Mouse (Mus musculus) midbrain, embryonic 14.5 days (tissue): ENCODE measurements around the gene Tnrc6c. TPM values are rescaled to one million over a fixed set of nuclear protein-coding genes. Genes with fewer than 3 reads are reported as not detected.

Experiments
- ATAC-seq: fragments of 200-750 bp; cut with Nextera tagmentation; 2 replicates; pipeline ENCODE4 v1.8.0; 2017; ENCODE audit warnings: moderate number of reproducible peaks, moderate library complexity; ENCODE audit not compliant: low FRiP score, low TSS enrichment
- DNase-seq: peaks from one replicate; pipeline ENCODE4 v3.0.0-alpha.2; 2015
- H3K27ac ChIP-seq: fragments of 300-500 bp; sonication (generic); replicated peaks from 2 replicates; pipeline ENCODE4 v1.5.1; 2014; ENCODE audit warnings: mild to moderate bottlenecking, low read depth, low read length, moderate library complexity
- H3K27me3 ChIP-seq: fragments of 300-500 bp; sonication (generic); 2 replicates; pipeline ENCODE4 v1.6.1; 2014; ENCODE audit warnings: low read length, control low read depth, mixed read lengths; ENCODE audit not compliant: control insufficient read depth, insufficient read depth
- H3K36me3 ChIP-seq: fragments of 300-500 bp; sonication (generic); 2 replicates; pipeline ENCODE4 v1.6.1; 2014; ENCODE audit warnings: low read length, control low read depth; ENCODE audit not compliant: control insufficient read depth, insufficient read depth
- H3K4me1 ChIP-seq: fragments of 300-500 bp; sonication (generic); 2 replicates; pipeline ENCODE4 v1.6.1; 2014; ENCODE audit warnings: mild to moderate bottlenecking, antibody characterized with exemption, low read length, control low read depth; ENCODE audit not compliant: control insufficient read depth, insufficient read depth
- H3K4me2 ChIP-seq: fragments of 300-500 bp; sonication (generic); 2 replicates; pipeline ENCODE4 v1.6.1; 2014; ENCODE audit warnings: mild to moderate bottlenecking, low read length, moderate library complexity
- H3K4me3 ChIP-seq: fragments of 300-500 bp; sonication (generic); replicated peaks from 2 replicates; pipeline ENCODE4 v1.5.1; 2014; ENCODE audit warnings: low read depth, low read length
- H3K9ac ChIP-seq: fragments of 300-500 bp; sonication (generic); replicated peaks from 2 replicates; pipeline ENCODE4 v1.6.1; 2014; ENCODE audit warnings: mild to moderate bottlenecking, low read length, moderate library complexity
- H3K9me3 ChIP-seq: fragments of 300-500 bp; sonication (generic); 2 replicates; pipeline ENCODE4 v1.6.1; 2016; ENCODE audit warnings: low read length, control low read depth, mixed read lengths; ENCODE audit not compliant: control insufficient read depth
- WGBS: fragments of 180-500 bp; shearing (Covaris S2); extraction: QIAGEN DNeasy Blood & Tissue Kit; methylation state at CpG from one replicate; pipeline ENCODE4 v1.1.7; 2014; 5-methylcytosine and 5-hydroxymethylcytosine counted together
- polyA plus RNA-seq: library from polyadenylated mRNA; unstranded; fragments of >200 nt; fragmentation: Nextera tagmentation; extraction: Ambion mirVana; gene quantifications from 2 replicates; pipeline ENCODE4 v1.2.1, GENCODE M21; 2014

Gene Tnrc6c
- polyA plus RNA-seq, 1 experiment from 2014 or later = 34.0 TPM

DNA sequence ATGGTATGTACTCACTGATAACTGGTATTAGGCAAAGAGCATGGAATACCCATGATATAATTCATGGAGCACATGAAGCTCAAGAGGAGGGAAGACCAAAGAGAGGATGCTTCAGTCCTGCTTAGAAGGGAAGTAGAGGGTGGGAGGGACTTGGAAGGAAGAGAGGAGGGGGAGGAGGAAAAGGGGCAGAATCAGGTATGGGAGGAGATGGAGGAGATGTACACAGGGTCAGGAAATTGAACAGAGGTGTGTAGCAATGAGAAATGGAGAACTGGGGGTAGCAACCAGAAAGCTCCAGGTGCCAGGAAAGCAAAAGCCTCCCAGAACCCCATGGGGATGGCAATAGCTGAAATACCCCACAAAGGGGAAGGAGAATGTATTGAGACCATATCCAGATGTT lies 37.2 kb downstream of the Tnrc6c start:
- DNase-seq (no peak), ATAC-seq (no peak)
- H3K27me3 ChIP-seq = no peaks in the 10 kb centered on the region
- H3K9ac ChIP-seq = no peak overlapping the region
- no peak overlapping the region for H3K4me2 ChIP-seq
- no peaks in the 10 kb centered on the region for H3K36me3 ChIP-seq
- H3K27ac ChIP-seq = no peak overlapping the region
- H3K9me3 ChIP-seq = no peaks in the 10 kb centered on the region
- peaks cover 12% of the 10 kb centered on the region for H3K4me1 ChIP-seq
- H3K4me3 ChIP-seq = no peak overlapping the region

DNA sequence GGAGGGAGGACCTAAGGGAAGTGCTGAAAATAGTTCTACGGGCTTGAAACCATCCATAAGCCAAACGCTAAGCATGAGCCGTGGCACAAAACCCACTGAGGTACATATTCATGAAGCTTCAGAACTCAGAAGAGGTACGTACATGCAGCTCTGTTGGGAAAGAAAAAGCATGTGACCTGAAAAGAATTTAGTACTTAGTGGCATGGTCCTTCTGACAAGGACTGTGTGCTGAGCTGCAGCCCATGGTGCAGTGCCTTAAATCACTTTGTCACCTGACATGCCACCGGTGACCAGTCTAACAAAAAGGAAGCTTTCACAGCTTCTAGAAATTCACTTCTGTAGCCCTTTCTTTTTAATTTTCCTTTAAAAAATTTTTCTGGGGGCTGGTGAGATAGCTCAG lies 40.0 kb downstream of the Tnrc6c start:
- WGBS = 81% methylated on average over 5 of the region's 5 CpGs

DNA sequence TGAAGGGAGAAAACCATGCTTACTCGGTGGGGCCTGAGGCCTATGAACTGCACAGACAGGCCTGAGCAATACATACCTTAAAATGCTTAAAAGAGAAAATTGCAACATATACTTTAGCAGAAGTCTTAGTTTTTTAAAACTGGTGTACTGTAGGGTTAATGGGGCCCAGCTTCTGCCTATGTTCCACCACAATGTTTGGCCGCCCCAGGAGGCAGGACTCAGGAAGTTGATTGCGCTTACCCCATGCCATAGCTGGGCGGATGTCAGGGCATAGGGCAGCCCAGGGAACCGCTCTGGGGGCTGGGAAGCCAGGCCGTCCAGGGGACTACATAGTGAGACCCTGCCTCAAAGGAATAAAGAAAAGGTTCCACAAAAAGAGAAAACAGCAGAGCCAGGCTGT lies 42.5 kb downstream of the Tnrc6c start:
- Histone ChIP-seq H3K27me3 (no peaks in the 10 kb centered on the region), H3K4me2 (no peak overlapping the region), H3K27ac (no peak overlapping the region), H3K4me3 (no peak overlapping the region), H3K9me3 (no peaks in the 10 kb centered on the region), H3K36me3 (0 out of 2 replicates have a peak, but pooled peaks cover 2% of the 10 kb centered on the region), H3K4me1 (peaks cover 38% of the 10 kb centered on the region), H3K9ac (no peak overlapping the region)
- no peak for DNase-seq
- ATAC-seq = no peak
- 69% methylated on average over 6 of the region's 6 CpGs for WGBS

More for the DNA sequence above, 40.0 kb downstream of the Tnrc6c start:
- no peak overlapping the region for H3K4me3 ChIP-seq
- no peak overlapping the region for H3K4me2 ChIP-seq
- H3K9ac ChIP-seq = no peak overlapping the region
- H3K36me3 ChIP-seq = no peaks in the 10 kb centered on the region
- H3K27ac ChIP-seq = no peak overlapping the region
- H3K27me3 ChIP-seq = no peaks in the 10 kb centered on the region
- no peak for ATAC-seq
- H3K4me1 ChIP-seq = peaks cover 35% of the 10 kb centered on the region
- DNase-seq = no peak
- no peaks in the 10 kb centered on the region for H3K9me3 ChIP-seq

DNA sequence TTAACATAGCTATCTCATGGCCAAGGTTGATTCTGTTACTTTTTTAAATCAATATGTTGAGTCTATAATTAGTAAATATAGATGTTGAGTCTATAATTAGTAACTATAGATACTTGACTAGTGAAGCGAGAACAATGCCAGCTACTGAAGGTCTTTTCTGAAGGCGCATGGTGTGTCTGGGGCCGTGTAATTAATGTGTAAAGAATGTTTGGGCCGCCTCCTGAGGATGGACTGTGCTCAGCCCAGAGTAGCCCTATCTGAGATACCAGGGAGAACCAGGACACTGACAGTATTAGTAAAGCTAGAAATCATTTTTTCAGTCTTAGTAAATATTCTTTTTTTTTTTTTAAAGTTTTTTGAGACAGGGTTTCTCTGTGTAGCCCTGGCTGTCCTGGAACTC lies 46.8 kb downstream of the Tnrc6c start:
- H3K36me3 ChIP-seq = peaks cover 22% of the 10 kb centered on the region
- H3K4me2 ChIP-seq = no peak overlapping the region
- DNase-seq (no peak), ATAC-seq (no peak)
- no peak overlapping the region for H3K4me3 ChIP-seq
- no peaks in the 10 kb centered on the region for H3K9me3 ChIP-seq
- WGBS = 67% methylated on average over 4 of the region's 4 CpGs
- H3K9ac ChIP-seq = no peak overlapping the region
- no peaks in the 10 kb centered on the region for H3K27me3 ChIP-seq
- peaks cover 31% of the 10 kb centered on the region for H3K4me1 ChIP-seq
- H3K27ac ChIP-seq = no peak overlapping the region

DNA sequence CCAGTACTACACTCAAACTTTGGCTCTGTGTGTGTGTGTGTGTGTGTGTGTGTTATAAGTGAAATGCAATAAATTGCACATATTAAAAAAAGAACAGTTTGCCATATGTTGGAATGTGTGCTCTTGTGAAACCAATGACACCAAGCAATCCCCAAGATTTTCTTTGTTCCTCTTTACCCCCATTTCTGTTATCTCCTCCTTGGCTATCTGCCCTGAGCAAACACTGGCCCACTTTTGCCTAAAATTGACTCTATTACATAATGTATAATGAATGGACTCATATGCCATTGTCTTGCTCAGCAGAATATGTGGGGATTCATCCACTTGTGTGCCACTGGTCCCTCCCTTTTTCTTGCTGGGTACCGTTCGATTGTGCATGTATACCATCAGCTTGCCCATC lies 52.2 kb downstream of the Tnrc6c start:
- ATAC-seq (no peak), DNase-seq (no peak)
- Histone ChIP-seq H3K27me3 (no peaks in the 10 kb centered on the region), H3K4me2 (no peak overlapping the region), H3K4me3 (no peak overlapping the region), H3K9me3 (no peaks in the 10 kb centered on the region), H3K4me1 (no peaks in the 10 kb centered on the region), H3K9ac (no peak overlapping the region), H3K27ac (no peak overlapping the region), H3K36me3 (peaks cover 32% of the 10 kb centered on the region)
- WGBS = 96% methylated on average over 2 of the region's 2 CpGs

DNA sequence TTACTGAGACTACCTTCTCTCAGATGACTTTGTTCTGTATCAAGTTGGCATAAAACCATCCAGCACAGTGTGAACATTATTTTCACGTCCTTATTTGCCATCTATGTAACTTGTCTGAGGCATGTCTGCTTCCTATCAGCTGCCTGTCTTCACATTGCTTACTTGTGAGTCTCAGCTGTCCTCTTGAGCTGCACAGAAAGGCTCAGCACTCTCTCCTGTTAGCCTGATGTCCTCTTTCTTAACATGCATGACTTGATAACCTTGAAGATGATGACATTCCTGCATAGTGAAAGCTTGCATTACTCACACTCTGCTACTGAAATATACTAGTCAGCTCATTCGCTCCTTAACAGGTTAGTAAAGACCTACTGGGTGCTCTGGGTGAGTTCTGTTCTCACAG lies 53.1 kb downstream of the Tnrc6c start:
- H3K4me3 ChIP-seq = no peak overlapping the region
- H3K27ac ChIP-seq = no peak overlapping the region
- no peak overlapping the region for H3K4me2 ChIP-seq
- no peaks in the 10 kb centered on the region for H3K27me3 ChIP-seq
- no peak overlapping the region; the same call in 1 of the 2 replicates for H3K9ac ChIP-seq
- peaks cover 29% of the 10 kb centered on the region for H3K36me3 ChIP-seq
- ATAC-seq = no peak
- no peaks in the 10 kb centered on the region for H3K9me3 ChIP-seq
- no peaks in the 10 kb centered on the region for H3K4me1 ChIP-seq
- no peak for DNase-seq
- WGBS = 91% methylated on average over 2 of the region's 2 CpGs

DNA sequence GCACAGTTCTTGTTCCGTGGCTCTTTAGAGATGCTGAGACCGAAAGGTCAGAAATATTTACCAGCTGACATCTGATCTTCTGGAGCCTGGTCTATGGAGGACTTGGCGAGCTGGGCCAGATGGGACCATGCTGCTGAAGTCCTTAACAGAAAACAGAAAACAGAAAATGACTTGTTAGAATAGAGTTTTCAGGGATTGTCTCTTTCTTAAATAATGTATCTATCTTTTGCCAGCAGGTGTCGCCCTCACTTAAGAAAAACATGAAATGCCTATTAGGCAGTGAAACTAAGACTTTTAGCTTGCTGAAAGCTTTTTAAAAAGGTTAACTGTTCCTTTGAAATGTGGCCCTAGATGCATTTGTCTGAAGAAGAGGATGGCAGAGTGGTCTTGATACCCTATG lies 55.2 kb downstream of the Tnrc6c start:
- 53% methylated on average over 4 of the region's 4 CpGs for WGBS

DNA sequence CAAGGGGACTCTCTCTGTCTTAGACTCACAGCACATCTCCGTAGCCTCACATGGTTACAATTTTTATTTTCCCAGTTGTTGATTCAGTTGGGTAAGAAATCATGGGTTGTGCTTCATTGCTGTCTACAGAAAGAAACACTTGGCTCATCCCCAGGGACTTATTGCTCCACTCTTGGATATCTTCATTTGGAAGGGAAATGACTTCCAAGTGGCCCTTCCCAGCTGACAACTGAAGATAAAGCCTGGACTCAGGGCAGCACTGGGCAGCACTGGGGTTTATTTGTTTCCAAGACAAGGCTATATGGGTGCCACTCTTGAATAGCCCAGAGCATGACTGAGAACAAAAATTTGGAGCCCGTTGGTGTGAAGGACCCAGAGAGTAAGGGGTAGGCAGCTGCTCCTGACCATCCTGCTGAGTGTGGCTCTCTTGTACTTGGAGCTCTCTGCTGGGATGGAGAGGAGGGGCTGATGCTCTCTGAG lies 56.8 kb downstream of the Tnrc6c start:
- DNase-seq (no peak), ATAC-seq (no peak)
- H3K4me2 ChIP-seq = no peak overlapping the region
- H3K4me3 ChIP-seq = no peak overlapping the region
- no peaks in the 10 kb centered on the region for H3K4me1 ChIP-seq
- H3K27me3 ChIP-seq = no peaks in the 10 kb centered on the region
- H3K27ac ChIP-seq = no peak overlapping the region
- peaks cover 37% of the 10 kb centered on the region for H3K36me3 ChIP-seq
- no peaks in the 10 kb centered on the region for H3K9me3 ChIP-seq
- 79% methylated on average over 2 of the region's 2 CpGs for WGBS
- no peak overlapping the region for H3K9ac ChIP-seq

More for the DNA sequence above, 55.2 kb downstream of the Tnrc6c start:
- ATAC-seq (no peak), DNase-seq (peak; percentile 87)
- Histone ChIP-seq H3K36me3 (peaks cover 22% of the 10 kb centered on the region), H3K9ac (no peak overlapping the region), H3K9me3 (no peaks in the 10 kb centered on the region), H3K27ac (0 out of 2 replicates have a peak overlapping the region, but pooled peaks have one; percentile 37), H3K4me1 (no peaks in the 10 kb centered on the region), H3K4me3 (no peak overlapping the region), H3K4me2 (no peak overlapping the region), H3K27me3 (no peaks in the 10 kb centered on the region)

DNA sequence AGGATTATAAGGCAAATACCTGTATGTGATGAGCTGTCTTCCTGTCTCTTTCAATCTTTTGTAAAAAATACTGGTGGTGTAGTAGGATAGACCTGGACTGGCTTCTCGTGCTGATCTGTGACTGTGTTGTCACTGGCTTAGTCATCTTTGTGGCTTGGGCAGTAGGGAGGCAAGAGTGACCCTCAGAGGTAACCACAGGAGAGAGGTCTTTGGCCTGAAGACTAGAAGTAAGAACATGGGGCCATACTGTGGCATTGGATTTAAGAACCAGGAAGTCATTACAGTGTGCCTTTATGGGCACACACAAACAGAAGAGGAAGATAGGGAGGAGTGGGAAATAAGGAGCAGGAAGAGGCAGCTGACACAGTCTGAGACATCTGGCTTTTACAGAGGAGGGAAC lies 58.0 kb downstream of the Tnrc6c start:
- H3K36me3 ChIP-seq = peaks cover 44% of the 10 kb centered on the region
- no peak overlapping the region for H3K4me3 ChIP-seq
- no peaks in the 10 kb centered on the region for H3K4me1 ChIP-seq
- WGBS = 98% methylated on average over 1 of the region's 1 CpGs
- no peak overlapping the region for H3K27ac ChIP-seq
- ATAC-seq (no peak), DNase-seq (no peak)
- H3K27me3 ChIP-seq = no peaks in the 10 kb centered on the region
- H3K4me2 ChIP-seq = no peak overlapping the region
- no peaks in the 10 kb centered on the region for H3K9me3 ChIP-seq
- H3K9ac ChIP-seq = no peak overlapping the region
